Mouse (Mus musculus) midbrain, embryonic 15.5 days (tissue): ENCODE measurements at regions not wholly inside any gene's neighbourhood (a gene's known extent, or its start where the extent isn't known, plus 50 kb on each side); places are given as distances from the start of the nearest gene placed in this dataset.
A peak's percentile ranks its signal among the peaks of the same experiment; 100 is the strongest.

ENCODE experiments used
- ATAC-seq: fragments of 200-750 bp; cut with Nextera tagmentation; replicated peaks from 2 replicates; pipeline ENCODE4 v1.8.0; 2017; ENCODE audit warnings: moderate TSS enrichment
- H3K27ac ChIP-seq: fragments of 300-500 bp; sonication (generic); 2 replicates; pipeline ENCODE4 v1.5.1; 2015; ENCODE audit warnings: mild to moderate bottlenecking, inconsistent platforms
- H3K27me3 ChIP-seq: fragments of 300-500 bp; sonication (generic); replicated peaks from 2 replicates; pipeline ENCODE4 v1.6.1; 2015; ENCODE audit warnings: inconsistent platforms
- H3K36me3 ChIP-seq: fragments of 300-500 bp; sonication (generic); replicated peaks from 2 replicates; pipeline ENCODE4 v1.6.1; 2015; ENCODE audit warnings: inconsistent platforms
- H3K4me1 ChIP-seq: fragments of 300-500 bp; sonication (generic); 2 replicates; pipeline ENCODE4 v1.6.1; 2015; ENCODE audit warnings: inconsistent platforms
- H3K4me2 ChIP-seq: fragments of 300-500 bp; sonication (generic); 2 replicates; pipeline ENCODE4 v1.6.1; 2015; ENCODE audit warnings: inconsistent platforms, mild to moderate bottlenecking, moderate library complexity
- H3K4me3 ChIP-seq: fragments of 300-500 bp; sonication (generic); 2 replicates; pipeline ENCODE4 v1.5.1; 2015; ENCODE audit warnings: mild to moderate bottlenecking, inconsistent platforms
- H3K9ac ChIP-seq: fragments of 300-500 bp; sonication (generic); 2 replicates; pipeline ENCODE4 v1.6.1; 2015; ENCODE audit warnings: mild to moderate bottlenecking, inconsistent platforms
- H3K9me3 ChIP-seq: fragments of 300-500 bp; sonication (generic); 2 replicates; pipeline ENCODE4 v1.6.1; 2016; ENCODE audit warnings: inconsistent platforms
- WGBS: fragments of 180-500 bp; shearing (Covaris S2); methylation state at CpG from one replicate; pipeline ENCODE4 v1.1.7; 2015; ENCODE audit warnings: mixed read lengths; 5-methylcytosine and 5-hydroxymethylcytosine counted together

DNA sequence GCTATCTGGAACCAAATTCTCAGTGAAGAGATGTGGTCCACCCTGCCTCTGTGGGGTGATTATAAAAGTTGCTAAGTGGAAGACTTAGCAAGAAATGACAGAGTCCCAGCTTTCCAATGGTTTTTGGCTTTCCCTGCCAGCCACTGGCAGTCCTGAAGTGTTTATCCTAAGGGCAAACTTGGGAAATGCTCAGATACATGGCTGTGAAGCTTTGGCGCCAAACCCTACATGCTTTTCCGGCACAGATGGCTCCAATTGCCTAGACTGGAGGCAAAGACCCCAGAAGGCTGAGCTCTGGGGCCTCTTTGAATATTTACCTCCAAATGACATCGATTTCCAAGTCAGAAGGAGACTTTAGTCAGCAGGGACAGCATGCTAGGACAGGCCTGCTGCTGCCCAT lies 174.4 kb downstream of the 4930564D02Rik start:
- H3K27ac ChIP-seq, result no peak overlapping the region
- no peak for ATAC-seq
- WGBS, result 78% methylated on average over 3 of the region's 3 CpGs
- no peaks in the 10 kb centered on the region for H3K27me3 ChIP-seq
- no peak overlapping the region for H3K9ac ChIP-seq
- H3K4me3 ChIP-seq, result no peak overlapping the region
- H3K4me1 ChIP-seq, result no peaks in the 10 kb centered on the region
- H3K9me3 ChIP-seq, result no peaks in the 10 kb centered on the region
- H3K36me3 ChIP-seq, result no peaks in the 10 kb centered on the region
- H3K4me2 ChIP-seq, result no peak overlapping the region

DNA sequence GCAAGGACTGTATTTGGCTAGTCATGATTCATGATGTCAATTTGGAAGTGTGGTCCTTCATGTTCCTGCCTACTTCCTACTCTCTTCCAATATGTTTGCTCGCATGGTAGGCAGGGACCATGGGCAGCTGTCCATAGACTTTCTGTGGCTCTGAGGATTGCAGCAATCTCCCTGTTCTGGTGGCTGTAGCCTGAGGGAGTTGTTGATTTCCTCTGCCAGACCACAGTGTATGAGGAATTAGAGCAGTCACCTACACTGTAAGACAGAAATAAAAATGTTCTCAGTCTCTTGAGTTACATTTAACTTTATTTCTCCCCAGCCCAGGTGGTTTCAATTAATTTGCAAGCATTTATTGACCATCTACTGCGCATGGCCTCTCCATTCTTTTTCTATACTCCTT lies 190.5 kb downstream of the 4930564D02Rik start:
- Histone ChIP-seq H3K4me3 (no peak overlapping the region), H3K27ac (no peak overlapping the region), H3K9ac (no peak overlapping the region), H3K4me2 (no peak overlapping the region), H3K36me3 (no peaks in the 10 kb centered on the region), H3K9me3 (no peaks in the 10 kb centered on the region), H3K27me3 (no peaks in the 10 kb centered on the region), H3K4me1 (no peaks in the 10 kb centered on the region)
- no peak for ATAC-seq
- 87% methylated on average over 2 of the region's 2 CpGs for WGBS

DNA sequence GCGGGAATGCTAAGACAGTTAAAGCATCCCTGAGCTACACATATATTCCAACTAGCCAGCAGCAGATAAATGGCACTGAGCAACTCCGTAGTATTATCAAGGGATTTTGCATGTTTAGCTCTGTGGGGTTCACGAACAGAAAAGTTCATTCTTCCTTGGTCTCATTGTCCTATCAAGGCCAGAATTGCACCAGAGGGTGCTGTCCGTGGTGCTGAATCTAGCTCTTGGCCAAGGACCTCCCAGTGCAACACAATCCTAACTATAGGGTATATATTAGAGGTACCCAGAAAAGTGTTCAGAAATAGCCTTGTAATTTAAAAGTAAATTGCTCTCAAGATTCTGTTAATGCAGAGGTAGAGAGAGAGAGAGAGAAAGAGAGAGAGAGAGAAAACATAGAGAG lies 176.9 kb upstream of the Kcnd3 start:
- no peaks in the 10 kb centered on the region for H3K36me3 ChIP-seq
- H3K27ac ChIP-seq, result no peak overlapping the region
- ATAC-seq, result no peak
- no peaks in the 10 kb centered on the region for H3K4me1 ChIP-seq
- no peaks in the 10 kb centered on the region for H3K27me3 ChIP-seq
- H3K4me2 ChIP-seq, result no peak overlapping the region
- no peaks in the 10 kb centered on the region for H3K9me3 ChIP-seq
- H3K9ac ChIP-seq, result no peak overlapping the region
- 32% methylated on average over 4 of the region's 4 CpGs for WGBS
- H3K4me3 ChIP-seq, result no peak overlapping the region

GRCm38 (mm10) chr3:105280971-105281370 lies 171.2 kb upstream of the Kcnd3 start:
- H3K36me3 ChIP-seq, result no peaks in the 10 kb centered on the region
- no peaks in the 10 kb centered on the region for H3K9me3 ChIP-seq
- ATAC-seq, result no peak
- H3K4me3 ChIP-seq, result no peak overlapping the region
- H3K27ac ChIP-seq, result no peak overlapping the region
- WGBS, result 64% methylated on average over 5 of the region's 5 CpGs
- no peak overlapping the region for H3K9ac ChIP-seq
- no peaks in the 10 kb centered on the region for H3K27me3 ChIP-seq
- H3K4me1 ChIP-seq, result no peaks in the 10 kb centered on the region
- no peak overlapping the region for H3K4me2 ChIP-seq

- Histone ChIP-seq H3K4me3 (no peak overlapping the region), H3K9me3 (no peaks in the 10 kb centered on the region), H3K27ac (no peak overlapping the region), H3K4me1 (no peaks in the 10 kb centered on the region), H3K9ac (no peak overlapping the region), H3K36me3 (no peaks in the 10 kb centered on the region), H3K4me2 (no peak overlapping the region), H3K27me3 (no peaks in the 10 kb centered on the region)
- WGBS, result 91% methylated on average over 3 of the region's 3 CpGs
- no peak for ATAC-seq
These were observed 170.4 kb upstream of the Kcnd3 start for GRCm38 (mm10) chr3:105281686-105282085.

GRCm38 (mm10) chr3:105298273-105298672 lies 153.9 kb upstream of the Kcnd3 start:
- Histone ChIP-seq H3K9ac (no peak overlapping the region), H3K27ac (no peak overlapping the region), H3K9me3 (no peaks in the 10 kb centered on the region), H3K4me2 (no peak overlapping the region), H3K4me3 (no peak overlapping the region), H3K4me1 (no peaks in the 10 kb centered on the region), H3K27me3 (no peaks in the 10 kb centered on the region), H3K36me3 (no peaks in the 10 kb centered on the region)
- WGBS, result 77% methylated on average over 3 of the region's 3 CpGs
- ATAC-seq, result no peak

- no peak overlapping the region for H3K4me3 ChIP-seq
- H3K27me3 ChIP-seq, result no peaks in the 10 kb centered on the region
- H3K9me3 ChIP-seq, result no peaks in the 10 kb centered on the region
- no peak overlapping the region for H3K4me2 ChIP-seq
- WGBS, result 60% methylated on average over 7 of the region's 7 CpGs
- no peak; the same call in 1 of the 2 replicates for ATAC-seq
- no peak overlapping the region for H3K9ac ChIP-seq
- no peak overlapping the region for H3K27ac ChIP-seq
- H3K4me1 ChIP-seq, result no peaks in the 10 kb centered on the region
- H3K36me3 ChIP-seq, result no peaks in the 10 kb centered on the region
These were observed 151.2 kb upstream of the Kcnd3 start for GRCm38 (mm10) chr3:105300693-105301548.

- no peaks in the 10 kb centered on the region for H3K36me3 ChIP-seq
- H3K27ac ChIP-seq, result no peak overlapping the region
- ATAC-seq, result no peak
- H3K9ac ChIP-seq, result no peak overlapping the region
- 45% methylated on average over 2 of the region's 2 CpGs for WGBS
- H3K4me3 ChIP-seq, result no peak overlapping the region
- no peak overlapping the region for H3K4me2 ChIP-seq
- no peaks in the 10 kb centered on the region for H3K4me1 ChIP-seq
- no peaks in the 10 kb centered on the region for H3K9me3 ChIP-seq
- H3K27me3 ChIP-seq, result no peaks in the 10 kb centered on the region
These were observed 144.5 kb upstream of the Kcnd3 start for GRCm38 (mm10) chr3:105307676-105308075.

- 49% methylated on average over 2 of the region's 2 CpGs for WGBS
- Histone ChIP-seq H3K36me3 (no peaks in the 10 kb centered on the region), H3K4me2 (no peak overlapping the region), H3K9ac (no peak overlapping the region), H3K4me1 (no peaks in the 10 kb centered on the region), H3K27ac (no peak overlapping the region), H3K9me3 (no peaks in the 10 kb centered on the region), H3K4me3 (no peak overlapping the region), H3K27me3 (no peaks in the 10 kb centered on the region)
- no peak for ATAC-seq
These were observed 143.1 kb upstream of the Kcnd3 start for GRCm38 (mm10) chr3:105309020-105309419.

GRCm38 (mm10) chr3:105353268-105353667 lies 98.9 kb upstream of the Kcnd3 start:
- H3K4me3 ChIP-seq, result no peak overlapping the region
- no peak overlapping the region for H3K27ac ChIP-seq
- ATAC-seq, result no peak
- H3K4me1 ChIP-seq, result peaks cover 20% of the 10 kb centered on the region
- WGBS, result 91% methylated on average over 4 of the region's 4 CpGs
- H3K36me3 ChIP-seq, result no peaks in the 10 kb centered on the region
- H3K9me3 ChIP-seq, result no peaks in the 10 kb centered on the region
- no peaks in the 10 kb centered on the region for H3K27me3 ChIP-seq
- H3K4me2 ChIP-seq, result no peak overlapping the region
- no peak overlapping the region for H3K9ac ChIP-seq

- WGBS, result 53% methylated on average over 16 of the region's 16 CpGs
- Histone ChIP-seq H3K4me1 (peaks cover 20% of the 10 kb centered on the region), H3K4me3 (no peak overlapping the region), H3K9ac (no peak overlapping the region), H3K9me3 (no peaks in the 10 kb centered on the region), H3K27me3 (no peaks in the 10 kb centered on the region), H3K36me3 (no peaks in the 10 kb centered on the region), H3K4me2 (no peak overlapping the region), H3K27ac (peak overlapping the region; percentile 61)
- peak; percentile 87 for ATAC-seq
These were observed 97.8 kb upstream of the Kcnd3 start for GRCm38 (mm10) chr3:105354123-105354931.

- no peaks in the 10 kb centered on the region for H3K27me3 ChIP-seq
- 61% methylated on average over 2 of the region's 2 CpGs for WGBS
- peaks cover 29% of the 10 kb centered on the region for H3K4me1 ChIP-seq
- no peak overlapping the region for H3K4me2 ChIP-seq
- no peaks in the 10 kb centered on the region for H3K36me3 ChIP-seq
- no peak overlapping the region for H3K9ac ChIP-seq
- no peak overlapping the region for H3K27ac ChIP-seq
- no peaks in the 10 kb centered on the region for H3K9me3 ChIP-seq
- no peak overlapping the region for H3K4me3 ChIP-seq
- ATAC-seq, result no peak
These were observed 94.6 kb upstream of the Kcnd3 start for GRCm38 (mm10) chr3:105357511-105357910.
